Comparison of ENCODE assay signal across 13 mouse cellular contexts in genomic region chr10:78099860-78100259, GRCm38 (mm10). TPM values are rescaled to one million over a fixed set of nuclear protein-coding genes. Genes with fewer than 3 reads are reported as not detected.
"Had no signal": no experiment of that assay in that cellular context is flagged by ENCODE, and none has a peak within 500 bp of the region (broad histone marks: within the 10 kb centered on the region; RNA-seq: fewer than 3 reads in every experiment).

No protein-coding gene starts in this region.

RNA-seq across cellular contexts. Expression of gene Aire, which starts 56.5 kb away (rescaled TPM):
- polyA plus RNA-seq: heart, embryonic 12.5 days; heart, embryonic 13.5 days; heart, postnatal 0 days; hindbrain, embryonic 10.5 days had no signal

RNA-seq across cellular contexts. Expression of gene Dnmt3l, which starts 58.1 kb away (rescaled TPM):
- polyA plus RNA-seq: heart, embryonic 11.5 days; heart, embryonic 12.5 days; heart, embryonic 14.5 days; heart, embryonic 15.5 days; heart, postnatal 0 days; hindbrain, embryonic 10.5 days; hindbrain, embryonic 11.5 days; hindbrain, embryonic 13.5 days; hindbrain, embryonic 14.5 days; hindbrain, embryonic 15.5 days; hindbrain, embryonic 16.5 days; inflammation-experienced regulatory T-cells, adult 6 months had no signal
